Mouse (Mus musculus) E14TG2a.4 (cell line): ENCODE measurements around the gene Gm44511.
"Not testable (repeated sequence)": the region's sequence is repeated elsewhere in the genome, so short reads cannot be mapped to it uniquely, and the experiment has no call there.

Experiments used
- CTCF ChIP-seq: conservative IDR thresholded peaks from 2 replicates; pipeline ENCODE4 v1.5.1; 2014; ENCODE audit warnings: low read length
- POU5F1 ChIP-seq: IDR thresholded peaks from 2 replicates; pipeline ENCODE4 v1.6.1; 2014; ENCODE audit warnings: low read length, borderline replicate concordance

GRCm38 (mm10) chr6:128800696-128801095 lies 25.4 kb downstream of the Gm44511 start:
- not testable (repeated sequence) for TF ChIP-seq CTCF, POU5F1
